Mouse (Mus musculus) forebrain, embryonic 12.5 days (tissue): ENCODE data around the gene Arhgap28. TPM values are rescaled to one million over a fixed set of nuclear protein-coding genes. Genes with fewer than 3 reads are reported as not detected.

Experiments used
- ATAC-seq: fragments of 200-750 bp; cut with Nextera tagmentation; 2 replicates; pipeline ENCODE4 v1.8.0; 2017; ENCODE audit warnings: moderate TSS enrichment; ENCODE audit not compliant: low FRiP score
- H3K27ac ChIP-seq: fragments of 300-500 bp; sonication (generic); 2 replicates; pipeline ENCODE4 v1.5.1; 2016; ENCODE audit warnings: mild to moderate bottlenecking
- H3K27me3 ChIP-seq: fragments of 300-500 bp; sonication (generic); 2 replicates; pipeline ENCODE4 v1.6.1; 2016; ENCODE audit warnings: mild to moderate bottlenecking
- H3K36me3 ChIP-seq: fragments of 300-500 bp; sonication (generic); replicated peaks from 2 replicates; pipeline ENCODE4 v1.6.1; 2016; ENCODE audit warnings: mild to moderate bottlenecking
- H3K4me1 ChIP-seq: fragments of 300-500 bp; sonication (generic); 2 replicates; pipeline ENCODE4 v1.6.1; 2016
- H3K4me2 ChIP-seq: fragments of 300-500 bp; sonication (generic); 2 replicates; pipeline ENCODE4 v1.6.1; 2016; ENCODE audit warnings: mild to moderate bottlenecking, moderate library complexity
- H3K4me3 ChIP-seq: fragments of 300-500 bp; sonication (generic); replicated peaks from 2 replicates; pipeline ENCODE4 v1.5.1; 2016; ENCODE audit warnings: mild to moderate bottlenecking
- H3K9ac ChIP-seq: fragments of 300-500 bp; sonication (generic); 2 replicates; pipeline ENCODE4 v1.6.1; 2016; ENCODE audit warnings: mild to moderate bottlenecking
- H3K9me3 ChIP-seq: fragments of 300-500 bp; sonication (generic); 2 replicates; pipeline ENCODE4 v1.6.1; 2016
- WGBS: fragments of 180-500 bp; shearing (Covaris S2); methylation state at CpG from one replicate; pipeline ENCODE4 v1.1.7; 2016; 5-methylcytosine and 5-hydroxymethylcytosine counted together
- polyA plus RNA-seq: library from polyadenylated mRNA; unstranded; fragments of >200 nt; fragmentation: Nextera tagmentation; extraction: Ambion mirVana; gene quantifications from 2 replicates; pipeline ENCODE4 v1.2.1, GENCODE M21; 2016

Gene Arhgap28
- polyA plus RNA-seq, 1 experiment from 2014 or later: 17.0 TPM

GRCm38 (mm10) chr17:68004581-68005330, 836 bp upstream of the Arhgap28 start:
- Histone ChIP-seq H3K4me3 (peak overlapping the region; percentile 61), H3K4me2 (peak overlapping the region; percentile 77), H3K9me3 (peaks cover under 1% of the 10 kb centered on the region; the same call in 1 of the 2 replicates), H3K27ac (peak overlapping the region; percentile 47; the same call in 1 of the 2 replicates), H3K9ac (peak overlapping the region; percentile 69; the same call in 1 of the 2 replicates), H3K4me1 (peaks cover 23% of the 10 kb centered on the region), H3K27me3 (peaks cover 9% of the 10 kb centered on the region; the same call in 1 of the 2 replicates), H3K36me3 (no peaks in the 10 kb centered on the region)
- peak; percentile 25; the same call in 1 of the 2 replicates for ATAC-seq
- 13% methylated on average over 10 of the region's 10 CpGs for WGBS

- WGBS: 50% methylated on average over 17 of the region's 17 CpGs
- Histone ChIP-seq H3K4me3 (peak overlapping the region; percentile 61), H3K36me3 (no peaks in the 10 kb centered on the region), H3K4me1 (peaks cover 23% of the 10 kb centered on the region), H3K9ac (0 out of 2 replicates have a peak overlapping the region, but pooled peaks have one; percentile 69), H3K4me2 (peak overlapping the region; percentile 77), H3K9me3 (no peaks in the 10 kb centered on the region), H3K27ac (no peak overlapping the region), H3K27me3 (peaks cover 9% of the 10 kb centered on the region; the same call in 1 of the 2 replicates)
- ATAC-seq: no peak
Measured at GRCm38 (mm10) chr17:68002608-68003595, 1.0 kb downstream of the Arhgap28 start.

- Histone ChIP-seq H3K4me1 (peaks cover 25% of the 10 kb centered on the region), H3K27ac (no peak overlapping the region), H3K9me3 (no peaks in the 10 kb centered on the region), H3K27me3 (peaks cover 9% of the 10 kb centered on the region; the same call in 1 of the 2 replicates), H3K4me3 (no peak overlapping the region), H3K9ac (no peak overlapping the region), H3K4me2 (no peak overlapping the region), H3K36me3 (no peaks in the 10 kb centered on the region)
- ATAC-seq: no peak
- WGBS: 59% methylated on average over 8 of the region's 8 CpGs
Measured at GRCm38 (mm10) chr17:67999801-68000200, 4.1 kb downstream of the Arhgap28 start.

- Histone ChIP-seq H3K9ac (no peak overlapping the region), H3K27ac (no peak overlapping the region), H3K4me2 (no peak overlapping the region), H3K9me3 (no peaks in the 10 kb centered on the region), H3K4me3 (no peak overlapping the region), H3K36me3 (no peaks in the 10 kb centered on the region), H3K27me3 (no peaks in the 10 kb centered on the region), H3K4me1 (peaks cover 6% of the 10 kb centered on the region; the same call in 1 of the 2 replicates)
- 80% methylated on average over 7 of the region's 7 CpGs for WGBS
- no peak for ATAC-seq
Measured at GRCm38 (mm10) chr17:67996769-67997155, 7.2 kb downstream of the Arhgap28 start.

- ATAC-seq: no peak
Measured at GRCm38 (mm10) chr17:67996097-67996768, 7.7 kb downstream of the Arhgap28 start.

GRCm38 (mm10) chr17:67995277-67995819, 8.6 kb downstream of the Arhgap28 start:
- Histone ChIP-seq H3K4me2 (no peak overlapping the region), H3K4me1 (peaks cover 6% of the 10 kb centered on the region; the same call in 1 of the 2 replicates), H3K9me3 (no peaks in the 10 kb centered on the region), H3K27me3 (no peaks in the 10 kb centered on the region), H3K9ac (no peak overlapping the region), H3K36me3 (no peaks in the 10 kb centered on the region), H3K27ac (no peak overlapping the region), H3K4me3 (no peak overlapping the region)
- ATAC-seq: no peak
- WGBS: 76% methylated on average over 2 of the region's 2 CpGs

More at GRCm38 (mm10) chr17:67996097-67996768, 7.7 kb downstream of the Arhgap28 start:
- Histone ChIP-seq H3K4me3 (no peak overlapping the region), H3K36me3 (no peaks in the 10 kb centered on the region), H3K9me3 (no peaks in the 10 kb centered on the region), H3K4me2 (no peak overlapping the region), H3K27me3 (no peaks in the 10 kb centered on the region), H3K4me1 (peaks cover 6% of the 10 kb centered on the region; the same call in 1 of the 2 replicates), H3K9ac (no peak overlapping the region), H3K27ac (no peak overlapping the region)
- 18% methylated on average over 14 of the region's 14 CpGs for whole genome bisulfite sequencing

GRCm38 (mm10) chr17:67994861-67995260, 9.1 kb downstream of the Arhgap28 start:
- H3K4me2 ChIP-seq: no peak overlapping the region
- no peaks in the 10 kb centered on the region for H3K27me3 ChIP-seq
- H3K9me3 ChIP-seq: no peaks in the 10 kb centered on the region
- 79% methylated on average over 7 of the region's 7 CpGs for WGBS
- H3K36me3 ChIP-seq: no peaks in the 10 kb centered on the region
- ATAC-seq: no peak
- peaks cover 6% of the 10 kb centered on the region; the same call in 1 of the 2 replicates for H3K4me1 ChIP-seq
- H3K27ac ChIP-seq: no peak overlapping the region
- no peak overlapping the region for H3K9ac ChIP-seq
- H3K4me3 ChIP-seq: no peak overlapping the region

GRCm38 (mm10) chr17:67993371-67994045, 10.4 kb downstream of the Arhgap28 start:
- Histone ChIP-seq H3K9ac (no peak overlapping the region), H3K27me3 (no peaks in the 10 kb centered on the region), H3K4me1 (peaks cover 6% of the 10 kb centered on the region; the same call in 1 of the 2 replicates), H3K4me2 (no peak overlapping the region), H3K4me3 (no peak overlapping the region), H3K9me3 (no peaks in the 10 kb centered on the region), H3K27ac (no peak overlapping the region), H3K36me3 (no peaks in the 10 kb centered on the region)
- WGBS: 95% methylated on average over 2 of the region's 2 CpGs
- ATAC-seq: no peak

GRCm38 (mm10) chr17:67989716-67990115, 14.2 kb downstream of the Arhgap28 start:
- no peak overlapping the region for H3K4me2 ChIP-seq
- H3K27me3 ChIP-seq: no peaks in the 10 kb centered on the region
- no peak overlapping the region for H3K27ac ChIP-seq
- no peak overlapping the region for H3K9ac ChIP-seq
- H3K4me3 ChIP-seq: no peak overlapping the region
- ATAC-seq: no peak
- no peaks in the 10 kb centered on the region; the same call in 1 of the 2 replicates for H3K4me1 ChIP-seq
- no peaks in the 10 kb centered on the region for H3K36me3 ChIP-seq
- H3K9me3 ChIP-seq: peaks cover 4% of the 10 kb centered on the region; the same call in 1 of the 2 replicates
- WGBS: 66% methylated on average over 5 of the region's 5 CpGs

GRCm38 (mm10) chr17:67988920-67989621, 14.8 kb downstream of the Arhgap28 start:
- no peaks in the 10 kb centered on the region; the same call in 1 of the 2 replicates for H3K4me1 ChIP-seq
- no peak overlapping the region for H3K9ac ChIP-seq
- no peak overlapping the region for H3K4me3 ChIP-seq
- no peak overlapping the region for H3K27ac ChIP-seq
- H3K27me3 ChIP-seq: no peaks in the 10 kb centered on the region
- WGBS: 62% methylated on average over 15 of the region's 15 CpGs
- no peak for ATAC-seq
- no peak overlapping the region for H3K4me2 ChIP-seq
- no peaks in the 10 kb centered on the region for H3K36me3 ChIP-seq
- H3K9me3 ChIP-seq: peaks cover 4% of the 10 kb centered on the region; the same call in 1 of the 2 replicates
